Mouse (Mus musculus) right cerebral cortex, adult 18-20 months (tissue): ENCODE measurements around the gene Iqcn.

Experiments
- DNase-seq: peaks from one replicate; pipeline ENCODE4 v3.0.0; 2022; ENCODE audit warnings: mixed read lengths

Iqcn gene

GRCm38 (mm10) chr8:70679404-70679803 lies 23.9 kb upstream of the Iqcn start:
- DNase-seq, result no peak

GRCm38 (mm10) chr8:70680039-70680438 lies 23.2 kb upstream of the Iqcn start:
- no peak for DNase-seq

- DNase-seq, result no peak
Measured at GRCm38 (mm10) chr8:70681410-70681809, 21.8 kb upstream of the Iqcn start.

GRCm38 (mm10) chr8:70682193-70682592 lies 21.1 kb upstream of the Iqcn start:
- peak; percentile 84 for DNase-seq

- DNase-seq, result no peak
Measured at GRCm38 (mm10) chr8:70682692-70683091, 20.6 kb upstream of the Iqcn start.

GRCm38 (mm10) chr8:70684291-70684690 lies 19.0 kb upstream of the Iqcn start:
- peak; percentile 95 for DNase-seq

GRCm38 (mm10) chr8:70687576-70687975 lies 15.7 kb upstream of the Iqcn start:
- no peak for DNase-seq

GRCm38 (mm10) chr8:70688136-70688535 lies 15.1 kb upstream of the Iqcn start:
- DNase-seq, result no peak

GRCm38 (mm10) chr8:70689892-70690390 lies 13.3 kb upstream of the Iqcn start:
- DNase-seq, result no peak

GRCm38 (mm10) chr8:70691230-70691629 lies 12.0 kb upstream of the Iqcn start:
- DNase-seq, result no peak

GRCm38 (mm10) chr8:70691727-70692231 lies 11.5 kb upstream of the Iqcn start:
- no peak for DNase-seq

- DNase-seq, result no peak
Measured at GRCm38 (mm10) chr8:70693636-70694035, 9.6 kb upstream of the Iqcn start.

- no peak for DNase-seq
Measured at GRCm38 (mm10) chr8:70695318-70696018, 7.8 kb upstream of the Iqcn start.

GRCm38 (mm10) chr8:70696019-70696885 lies 7.0 kb upstream of the Iqcn start:
- no peak for DNase-seq

GRCm38 (mm10) chr8:70696946-70697345 lies 6.3 kb upstream of the Iqcn start:
- no peak for DNase-seq

- DNase-seq, result no peak
Measured at GRCm38 (mm10) chr8:70697366-70698250, 5.6 kb upstream of the Iqcn start.

- peak; percentile 98 for DNase-seq
Measured at GRCm38 (mm10) chr8:70698310-70699109, 4.7 kb upstream of the Iqcn start, which contains the start of gene Jund. Gene Jund (plus strand): TSS chr8:70698949.

- peak; percentile 40 for DNase-seq
Measured at GRCm38 (mm10) chr8:70699116-70699833, 4.0 kb upstream of the Iqcn start.

- DNase-seq, result peak; percentile 81
Measured at GRCm38 (mm10) chr8:70699834-70700554, 3.3 kb upstream of the Iqcn start.

GRCm38 (mm10) chr8:70700555-70700922 lies 2.7 kb upstream of the Iqcn start:
- DNase-seq, result peak; percentile 89
